Mouse (Mus musculus): ENCODE measurements around the gene Cpne2.

- TF ChIP-seq CTCF (IDR thresholded peaks at IDR 0.05; ENCODE audit: low read depth, low read length), result no peak
- TF ChIP-seq EP300 (IDR thresholded peaks at IDR 0.05; ENCODE audit: insufficient read depth, low read depth, low read length), result no peak
- TF ChIP-seq POLR2A (IDR thresholded peaks at IDR 0.05; ENCODE audit: insufficient read depth, low read length), result no peak
Observed at GRCm38 (mm10) chr8:94543981-94544380, 11.2 kb downstream of the Cpne2 start.
